Mouse (Mus musculus) neural tube, embryonic 13.5 days (tissue): ENCODE results near the gene Gm6096. TPM values are rescaled to one million over a fixed set of nuclear protein-coding genes. Genes with fewer than 3 reads are reported as not detected.

Source experiments
- ATAC-seq: fragments of 200-750 bp; cut with Nextera tagmentation; 2 replicates; pipeline ENCODE4 v1.8.0; 2017; ENCODE audit warnings: low read depth, mild to moderate bottlenecking, moderate TSS enrichment, moderate library complexity
- H3K27ac ChIP-seq: fragments of 300-500 bp; sonication (generic); replicated peaks from 2 replicates; pipeline ENCODE4 v1.5.1; 2015; ENCODE audit warnings: moderate library complexity, mild to moderate bottlenecking, inconsistent platforms
- H3K27me3 ChIP-seq: fragments of 300-500 bp; sonication (generic); 2 replicates; pipeline ENCODE4 v1.6.1; 2015; ENCODE audit warnings: mild to moderate bottlenecking, inconsistent platforms
- H3K36me3 ChIP-seq: fragments of 300-500 bp; sonication (generic); 2 replicates; pipeline ENCODE4 v1.6.1; 2015; ENCODE audit warnings: mild to moderate bottlenecking, inconsistent platforms
- H3K4me1 ChIP-seq: fragments of 300-500 bp; sonication (generic); replicated peaks from 2 replicates; pipeline ENCODE4 v1.6.1; 2015; ENCODE audit warnings: inconsistent platforms
- H3K4me2 ChIP-seq: fragments of 300-500 bp; sonication (generic); 2 replicates; pipeline ENCODE4 v1.6.1; 2015; ENCODE audit warnings: inconsistent platforms, mild to moderate bottlenecking, moderate library complexity
- H3K4me3 ChIP-seq: fragments of 300-500 bp; sonication (generic); 2 replicates; pipeline ENCODE4 v1.5.1; 2015; ENCODE audit warnings: mild to moderate bottlenecking, inconsistent platforms
- H3K9ac ChIP-seq: fragments of 300-500 bp; sonication (generic); 2 replicates; pipeline ENCODE4 v1.6.1; 2015; ENCODE audit warnings: moderate library complexity, mild to moderate bottlenecking, inconsistent platforms
- H3K9me3 ChIP-seq: fragments of 300-500 bp; sonication (generic); 2 replicates; pipeline ENCODE4 v1.6.1; 2016; ENCODE audit warnings: inconsistent platforms
- WGBS: fragments of 180-500 bp; shearing (Covaris S2); methylation state at CpG from one replicate; pipeline ENCODE4 v1.1.7; 2015; 5-methylcytosine and 5-hydroxymethylcytosine counted together
- polyA plus RNA-seq: library from polyadenylated mRNA; unstranded; fragments of >200 nt; fragmentation: Nextera tagmentation; extraction: Ambion mirVana; gene quantifications from 2 replicates; pipeline ENCODE4 v1.2.1, GENCODE M21; 2015

Gm6096 gene
- polyA plus RNA-seq, 1 experiment from 2014 or later = not detected

GRCm38 (mm10) chr7:34246870-34247499, 3.9 kb upstream of the Gm6096 start:
- no peaks in the 10 kb centered on the region for H3K4me1 ChIP-seq
- 93% methylated on average over 3 of the region's 3 CpGs for WGBS
- H3K4me2 ChIP-seq = no peak overlapping the region
- peaks cover 75% of the 10 kb centered on the region for H3K36me3 ChIP-seq
- no peaks in the 10 kb centered on the region for H3K27me3 ChIP-seq
- no peak overlapping the region for H3K9ac ChIP-seq
- no peaks in the 10 kb centered on the region for H3K9me3 ChIP-seq
- no peak for ATAC-seq
- H3K4me3 ChIP-seq = no peak overlapping the region
- H3K27ac ChIP-seq = no peak overlapping the region

- no peak overlapping the region for H3K9ac ChIP-seq
- H3K27me3 ChIP-seq = no peaks in the 10 kb centered on the region
- H3K27ac ChIP-seq = no peak overlapping the region; the same call in 1 of the 2 replicates
- H3K4me2 ChIP-seq = no peak overlapping the region
- WGBS = 91% methylated on average over 2 of the region's 2 CpGs
- H3K9me3 ChIP-seq = no peaks in the 10 kb centered on the region
- H3K4me1 ChIP-seq = no peaks in the 10 kb centered on the region
- no peak for ATAC-seq
- H3K4me3 ChIP-seq = no peak overlapping the region
- peaks cover 63% of the 10 kb centered on the region for H3K36me3 ChIP-seq
These were observed 1.2 kb downstream of the Gm6096 start for GRCm38 (mm10) chr7:34252030-34252429.

- no peaks in the 10 kb centered on the region for H3K27me3 ChIP-seq
- no peak overlapping the region for H3K4me3 ChIP-seq
- no peak for ATAC-seq
- whole genome bisulfite sequencing = 68% methylated on average over 3 of the region's 3 CpGs
- no peaks in the 10 kb centered on the region for H3K9me3 ChIP-seq
- no peak overlapping the region for H3K9ac ChIP-seq
- H3K27ac ChIP-seq = no peak overlapping the region
- H3K4me2 ChIP-seq = no peak overlapping the region
- H3K36me3 ChIP-seq = peaks cover 59% of the 10 kb centered on the region
- no peaks in the 10 kb centered on the region for H3K4me1 ChIP-seq
These were observed 4.3 kb downstream of the Gm6096 start for GRCm38 (mm10) chr7:34255137-34255536.

- Histone ChIP-seq H3K4me3 (no peak overlapping the region), H3K36me3 (peaks cover 54% of the 10 kb centered on the region)
These were observed 5.1 kb downstream of the Gm6096 start for GRCm38 (mm10) chr7:34255916-34256315.

GRCm38 (mm10) chr7:34257279-34257678, 6.4 kb downstream of the Gm6096 start:
- H3K9me3 ChIP-seq = no peaks in the 10 kb centered on the region
- 90% methylated on average over 9 of the region's 9 CpGs for WGBS
- H3K9ac ChIP-seq = no peak overlapping the region
- no peak overlapping the region for H3K4me3 ChIP-seq
- H3K4me1 ChIP-seq = no peaks in the 10 kb centered on the region
- no peaks in the 10 kb centered on the region for H3K27me3 ChIP-seq
- H3K36me3 ChIP-seq = peaks cover 63% of the 10 kb centered on the region
- H3K27ac ChIP-seq = no peak overlapping the region
- no peak overlapping the region for H3K4me2 ChIP-seq
- no peak for ATAC-seq

More at GRCm38 (mm10) chr7:34255916-34256315, 5.1 kb downstream of the Gm6096 start:
- Histone ChIP-seq H3K9ac (no peak overlapping the region), H3K27me3 (no peaks in the 10 kb centered on the region), H3K27ac (no peak overlapping the region), H3K4me2 (no peak overlapping the region), H3K9me3 (no peaks in the 10 kb centered on the region), H3K4me1 (no peaks in the 10 kb centered on the region)
- 91% methylated on average over 1 of the region's 1 CpGs for WGBS
- ATAC-seq = no peak

- Histone ChIP-seq H3K4me1 (no peaks in the 10 kb centered on the region), H3K4me2 (no peak overlapping the region), H3K36me3 (peaks cover 61% of the 10 kb centered on the region), H3K9ac (no peak overlapping the region), H3K4me3 (no peak overlapping the region), H3K9me3 (no peaks in the 10 kb centered on the region), H3K27me3 (no peaks in the 10 kb centered on the region), H3K27ac (no peak overlapping the region)
- no peak for ATAC-seq
- WGBS = 93% methylated on average over 1 of the region's 1 CpGs
These were observed 7.6 kb downstream of the Gm6096 start for GRCm38 (mm10) chr7:34258407-34258806.

- 96% methylated on average over 5 of the region's 5 CpGs for WGBS
- H3K4me2 ChIP-seq = no peak overlapping the region
These were observed 12.6 kb downstream of the Gm6096 start for GRCm38 (mm10) chr7:34263437-34263836.

GRCm38 (mm10) chr7:34265876-34266346, 15.1 kb downstream of the Gm6096 start:
- Histone ChIP-seq H3K9ac (0 out of 2 replicates have a peak overlapping the region, but pooled peaks have one; percentile 5), H3K27me3 (no peaks in the 10 kb centered on the region), H3K27ac (no peak overlapping the region; the same call in 1 of the 2 replicates), H3K36me3 (peaks cover 17% of the 10 kb centered on the region), H3K9me3 (no peaks in the 10 kb centered on the region), H3K4me2 (no peak overlapping the region), H3K4me3 (no peak overlapping the region), H3K4me1 (peaks cover 9% of the 10 kb centered on the region)
- ATAC-seq = peak; percentile 36; the same call in 1 of the 2 replicates
- 64% methylated on average over 5 of the region's 5 CpGs for WGBS

More at GRCm38 (mm10) chr7:34263437-34263836, 12.6 kb downstream of the Gm6096 start:
- no peak for ATAC-seq
- Histone ChIP-seq H3K4me1 (peaks cover 6% of the 10 kb centered on the region; the same call in 1 of the 2 replicates), H3K27me3 (no peaks in the 10 kb centered on the region), H3K9me3 (no peaks in the 10 kb centered on the region), H3K36me3 (peaks cover 24% of the 10 kb centered on the region), H3K27ac (no peak overlapping the region), H3K4me3 (no peak overlapping the region), H3K9ac (no peak overlapping the region)

GRCm38 (mm10) chr7:34266421-34266820, 15.6 kb downstream of the Gm6096 start:
- H3K4me2 ChIP-seq = no peak overlapping the region
- H3K9me3 ChIP-seq = no peaks in the 10 kb centered on the region
- H3K4me1 ChIP-seq = peaks cover 9% of the 10 kb centered on the region
- ATAC-seq = no peak
- peaks cover 14% of the 10 kb centered on the region for H3K36me3 ChIP-seq
- H3K27ac ChIP-seq = peak overlapping the region; percentile 33; the same call in 1 of the 2 replicates
- no peaks in the 10 kb centered on the region for H3K27me3 ChIP-seq
- H3K4me3 ChIP-seq = no peak overlapping the region
- 0 out of 2 replicates have a peak overlapping the region, but pooled peaks have one; percentile 5 for H3K9ac ChIP-seq

- H3K27me3 ChIP-seq = no peaks in the 10 kb centered on the region
- H3K9ac ChIP-seq = no peak overlapping the region
- H3K36me3 ChIP-seq = no peaks in the 10 kb centered on the region; the same call in 1 of the 2 replicates
- ATAC-seq = no peak
- H3K4me1 ChIP-seq = peaks cover 9% of the 10 kb centered on the region
- H3K9me3 ChIP-seq = no peaks in the 10 kb centered on the region
- 77% methylated on average over 1 of the region's 1 CpGs for WGBS
- no peak overlapping the region for H3K4me2 ChIP-seq
- no peak overlapping the region; the same call in 1 of the 2 replicates for H3K27ac ChIP-seq
- H3K4me3 ChIP-seq = no peak overlapping the region
These were observed 17.6 kb downstream of the Gm6096 start for GRCm38 (mm10) chr7:34268463-34268862.

GRCm38 (mm10) chr7:34272465-34272864, 21.6 kb downstream of the Gm6096 start:
- WGBS = 80% methylated on average over 4 of the region's 4 CpGs
- no peak overlapping the region for H3K9ac ChIP-seq
- no peaks in the 10 kb centered on the region for H3K9me3 ChIP-seq
- H3K4me1 ChIP-seq = peaks cover 3% of the 10 kb centered on the region; the same call in 1 of the 2 replicates
- H3K4me2 ChIP-seq = no peak overlapping the region
- no peaks in the 10 kb centered on the region for H3K27me3 ChIP-seq
- ATAC-seq = no peak
- H3K27ac ChIP-seq = no peak overlapping the region
- H3K36me3 ChIP-seq = peaks cover 3% of the 10 kb centered on the region; the same call in 1 of the 2 replicates
- H3K4me3 ChIP-seq = no peak overlapping the region

- no peak overlapping the region for H3K27ac ChIP-seq
- H3K9me3 ChIP-seq = no peaks in the 10 kb centered on the region
- no peaks in the 10 kb centered on the region for H3K27me3 ChIP-seq
- H3K36me3 ChIP-seq = peaks cover 3% of the 10 kb centered on the region; the same call in 1 of the 2 replicates
- H3K4me2 ChIP-seq = no peak overlapping the region
- H3K4me1 ChIP-seq = no peaks in the 10 kb centered on the region
- H3K9ac ChIP-seq = no peak overlapping the region
- H3K4me3 ChIP-seq = no peak overlapping the region
- ATAC-seq = no peak
- 93% methylated on average over 3 of the region's 3 CpGs for WGBS
These were observed 25.2 kb downstream of the Gm6096 start for GRCm38 (mm10) chr7:34276066-34276465.
